Mouse (Mus musculus): ENCODE data around the gene Mok.

The Mok gene

GRCm38 (mm10) chr12:110781181-110781580 is 59.6 kb downstream of the Mok start:
- H3K27me3 ChIP-seq (ENCODE audit: control insufficient read depth, insufficient read depth, low read length, poor library complexity, severe bottlenecking), result no peaks in the 10 kb centered on the region
- no peak for DNase-seq (ENCODE audit: low read depth, low spot score)
- peaks cover 1% of the 10 kb centered on the region; the same call in 1 of the 2 replicates for H3K36me3 ChIP-seq (ENCODE audit: control insufficient read depth, insufficient read depth, low read length, poor library complexity, severe bottlenecking)

GRCm38 (mm10) chr12:110779296-110779695 is 61.4 kb downstream of the Mok start:
- Histone ChIP-seq H3K27me3 (ENCODE audit: control insufficient read depth, insufficient read depth, low read length, poor library complexity, severe bottlenecking) (no peaks in the 10 kb centered on the region), H3K36me3 (ENCODE audit: control insufficient read depth, insufficient read depth, low read length, poor library complexity, severe bottlenecking) (peaks cover 1% of the 10 kb centered on the region; the same call in 1 of the 2 replicates)
- DNase-seq (ENCODE audit: low read depth, low spot score), result peak; percentile 52

GRCm38 (mm10) chr12:110777853-110778252 is 62.9 kb downstream of the Mok start:
- Histone ChIP-seq H3K36me3 (ENCODE audit: control insufficient read depth, insufficient read depth, low read length, poor library complexity, severe bottlenecking) (peaks cover 1% of the 10 kb centered on the region; the same call in 1 of the 2 replicates), H3K27me3 (ENCODE audit: control insufficient read depth, insufficient read depth, low read length, poor library complexity, severe bottlenecking) (no peaks in the 10 kb centered on the region)
- peak; percentile 83 for DNase-seq (ENCODE audit: low read depth, low spot score)

- H3K27me3 ChIP-seq (ENCODE audit: control insufficient read depth, insufficient read depth, low read length, poor library complexity, severe bottlenecking), result no peaks in the 10 kb centered on the region
- DNase-seq (ENCODE audit: low read depth, low spot score), result peak; percentile 69
- H3K36me3 ChIP-seq (ENCODE audit: control insufficient read depth, insufficient read depth, low read length, poor library complexity, severe bottlenecking), result no peaks in the 10 kb centered on the region; the same call in 1 of the 2 replicates
Measured at GRCm38 (mm10) chr12:110775628-110776426, 64.9 kb downstream of the Mok start.

GRCm38 (mm10) chr12:110771961-110772360 is 68.8 kb downstream of the Mok start:
- DNase-seq (ENCODE audit: low read depth, low spot score), result no peak
- no peaks in the 10 kb centered on the region for H3K27me3 ChIP-seq (ENCODE audit: control insufficient read depth, insufficient read depth, low read length, poor library complexity, severe bottlenecking)
- H3K36me3 ChIP-seq (ENCODE audit: control insufficient read depth, insufficient read depth, low read length, poor library complexity, severe bottlenecking), result no peaks in the 10 kb centered on the region

- DNase-seq (ENCODE audit: low read depth, low spot score), result peak; percentile 53
- no peaks in the 10 kb centered on the region for H3K36me3 ChIP-seq (ENCODE audit: control insufficient read depth, insufficient read depth, low read length, poor library complexity, severe bottlenecking)
- no peaks in the 10 kb centered on the region for H3K27me3 ChIP-seq (ENCODE audit: control insufficient read depth, insufficient read depth, low read length, poor library complexity, severe bottlenecking)
Measured at GRCm38 (mm10) chr12:110770479-110771247, 70.1 kb downstream of the Mok start.

GRCm38 (mm10) chr12:110769660-110770297 is 71.0 kb downstream of the Mok start:
- Histone ChIP-seq H3K36me3 (ENCODE audit: control insufficient read depth, insufficient read depth, low read length, poor library complexity, severe bottlenecking) (no peaks in the 10 kb centered on the region), H3K27me3 (ENCODE audit: control insufficient read depth, insufficient read depth, low read length, poor library complexity, severe bottlenecking) (no peaks in the 10 kb centered on the region)
- DNase-seq (ENCODE audit: low read depth, low spot score), result no peak

- DNase-seq (ENCODE audit: low read depth, low spot score), result no peak
- H3K36me3 ChIP-seq (ENCODE audit: control insufficient read depth, insufficient read depth, low read length, poor library complexity, severe bottlenecking), result no peaks in the 10 kb centered on the region
Measured at GRCm38 (mm10) chr12:110768562-110768961, 72.2 kb downstream of the Mok start.

GRCm38 (mm10) chr12:110764531-110764930 is 76.2 kb downstream of the Mok start:
- Histone ChIP-seq H3K27me3 (ENCODE audit: control insufficient read depth, insufficient read depth, low read length, poor library complexity, severe bottlenecking) (no peaks in the 10 kb centered on the region), H3K36me3 (ENCODE audit: control insufficient read depth, insufficient read depth, low read length, poor library complexity, severe bottlenecking) (no peaks in the 10 kb centered on the region)
- DNase-seq (ENCODE audit: low read depth, low spot score), result peak; percentile 61

More at GRCm38 (mm10) chr12:110768562-110768961, 72.2 kb downstream of the Mok start:
- H3K27me3 ChIP-seq (ENCODE audit: control insufficient read depth, insufficient read depth, low read length, poor library complexity, severe bottlenecking), result no peaks in the 10 kb centered on the region

- DNase-seq (ENCODE audit: low read depth, low spot score), result no peak
- no peaks in the 10 kb centered on the region for H3K27me3 ChIP-seq (ENCODE audit: control insufficient read depth, insufficient read depth, low read length, poor library complexity, severe bottlenecking)
- no peaks in the 10 kb centered on the region for H3K36me3 ChIP-seq (ENCODE audit: control insufficient read depth, insufficient read depth, low read length, poor library complexity, severe bottlenecking)
Measured at GRCm38 (mm10) chr12:110762321-110762720, 78.4 kb downstream of the Mok start.

GRCm38 (mm10) chr12:110758932-110759331 is 81.8 kb downstream of the Mok start:
- Histone ChIP-seq H3K27me3 (ENCODE audit: control insufficient read depth, insufficient read depth, low read length, poor library complexity, severe bottlenecking) (no peaks in the 10 kb centered on the region), H3K36me3 (ENCODE audit: control insufficient read depth, insufficient read depth, low read length, poor library complexity, severe bottlenecking) (no peaks in the 10 kb centered on the region)
- no peak for DNase-seq (ENCODE audit: low read depth, low spot score)
